Comparison of ENCODE assay signal across 8 mouse cellular contexts in the genomic region with DNA sequence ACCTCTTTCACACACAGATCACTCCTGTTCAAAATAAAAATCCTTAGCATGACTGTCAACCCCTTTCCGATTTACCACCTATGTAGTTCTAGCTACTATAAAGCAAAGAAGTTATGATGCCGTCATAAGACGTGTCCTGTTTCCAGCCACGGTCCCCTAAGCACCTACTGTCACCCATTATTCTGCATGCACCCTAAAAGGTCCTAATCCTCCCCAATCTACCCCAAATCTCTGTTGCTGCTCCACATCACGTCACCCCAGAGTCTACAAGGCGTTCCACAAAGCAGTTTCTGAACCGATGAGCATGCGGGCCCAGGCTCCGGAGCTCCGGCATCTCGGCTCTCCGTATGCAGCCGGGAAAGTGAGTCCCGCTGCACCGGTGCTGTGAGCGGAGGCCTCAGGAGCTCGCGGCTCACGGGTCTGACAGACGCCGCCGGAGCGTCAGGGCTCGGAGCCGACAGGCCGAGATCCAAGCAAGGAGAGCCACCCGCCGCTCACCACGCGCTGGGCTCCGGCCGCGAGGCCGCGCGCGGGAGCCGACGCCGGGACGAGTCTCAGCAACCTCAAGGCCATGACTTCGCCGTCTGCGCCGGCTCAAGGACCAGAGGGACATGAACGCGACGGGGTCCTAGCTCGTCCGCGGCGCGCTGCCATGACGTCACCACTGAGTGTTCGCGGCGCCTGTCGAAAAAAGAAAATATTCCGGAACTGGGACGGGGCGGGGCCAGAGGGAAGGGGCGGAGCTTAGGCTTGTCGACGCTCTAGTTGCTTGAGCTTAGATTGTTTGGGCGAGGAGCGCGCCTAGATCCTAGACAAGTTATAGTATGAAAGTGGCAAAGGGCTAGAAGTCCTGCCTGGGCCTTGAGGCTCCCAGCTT. TPM values are rescaled to one million over a fixed set of nuclear protein-coding genes. Genes with fewer than 3 reads are reported as not detected.
DNase-seq lines count a peak whose midpoint lies in the region; ATAC-seq and TF ChIP-seq lines count a peak whose summit lies in the region.

A gene (minus strand): TSS at position 696 of the 877 bp plus-strand sequence.

- under 1% methylated on average over 67 of the region's 67 CpGs for WGBS in embryonic facial prominence, embryonic 13.5 days
- WGBS in kidney, adult 2 months, result 1% methylated on average over 67 of the region's 67 CpGs
- WGBS in limb, embryonic 12.5 days, result under 1% methylated on average over 67 of the region's 67 CpGs
- under 1% methylated on average over 67 of the region's 67 CpGs for WGBS in midbrain, embryonic 15.5 days
- 1% methylated on average over 67 of the region's 67 CpGs for WGBS in spleen, adult 2 months

- peak within 1 kb of the TSS; percentile 96 for H3K9ac ChIP-seq in embryonic facial prominence, embryonic 13.5 days
- peak within 1 kb of the TSS; percentile 91 for H3K9ac ChIP-seq in limb, embryonic 12.5 days (replicated peaks)
- peak within 1 kb of the TSS; percentile 90 for H3K9ac ChIP-seq in midbrain, embryonic 15.5 days

- no peak for TF ChIP-seq CTCF in kidney, adult 2 months (conservative IDR thresholded peaks at IDR 0.05; ENCODE audit: insufficient read depth, insufficient read length, low read depth, low read length)
- TF ChIP-seq CTCF in spleen, adult 2 months (IDR thresholded peaks at IDR 0.05; ENCODE audit: extremely low read depth, insufficient read depth, insufficient read length, insufficient replicate concordance), result no peak

- TF ChIP-seq POLR2A in kidney, adult 2 months (IDR thresholded peaks at IDR 0.05; ENCODE audit: low read depth, low read length), result no peak
- 0 out of 2 replicates have a peak, but pooled peaks have one; percentile 6 for TF ChIP-seq POLR2A in spleen, adult 2 months (IDR thresholded peaks at IDR 0.05; ENCODE audit: low read depth, low read length)

- H3K27me3 ChIP-seq in embryonic facial prominence, embryonic 13.5 days, result 0 out of 2 replicates have a peak, but pooled peaks cover 3% of the 10 kb centered on the region
- H3K27me3 ChIP-seq in kidney, adult 2 months (replicated peaks; ENCODE audit: control insufficient read depth, insufficient read depth, low read length), result no peaks in the 10 kb centered on the region
- no peaks in the 10 kb centered on the region for H3K27me3 ChIP-seq in limb, embryonic 12.5 days
- H3K27me3 ChIP-seq in midbrain, embryonic 15.5 days (replicated peaks), result 0 out of 2 replicates have a peak, but pooled peaks cover 3% of the 10 kb centered on the region
- no peaks in the 10 kb centered on the region for H3K27me3 ChIP-seq in spleen, adult 2 months (ENCODE audit: control insufficient read depth, insufficient read depth, low read length)

- peaks cover 14% of the 10 kb centered on the region for H3K4me1 ChIP-seq in embryonic facial prominence, embryonic 13.5 days
- H3K4me1 ChIP-seq in kidney, adult 2 months (ENCODE audit: control insufficient read depth, insufficient read depth, low read length), result peaks cover 3% of the 10 kb centered on the region; the same call in 1 of the 2 replicates
- peaks cover 16% of the 10 kb centered on the region for H3K4me1 ChIP-seq in limb, embryonic 12.5 days (replicated peaks)
- peaks cover 17% of the 10 kb centered on the region for H3K4me1 ChIP-seq in midbrain, embryonic 15.5 days
- H3K4me1 ChIP-seq in spleen, adult 2 months (ENCODE audit: control insufficient read depth, insufficient read depth, insufficient read length), result peaks cover 12% of the 10 kb centered on the region; the same call in 1 of the 2 replicates

- ATAC-seq in embryonic facial prominence, embryonic 13.5 days (ENCODE audit: insufficient number of reproducible peaks, insufficient read depth, low FRiP score, low TSS enrichment, low read depth), result peak; percentile 86
- ATAC-seq in limb, embryonic 12.5 days (ENCODE audit: insufficient number of reproducible peaks, insufficient read depth, low FRiP score, low TSS enrichment, low read depth), result peak; percentile 89
- ATAC-seq in midbrain, embryonic 15.5 days (replicated peaks), result peak; percentile 93

- H3K4me2 ChIP-seq in embryonic facial prominence, embryonic 13.5 days, result peak within 1 kb of the TSS; percentile 87
- H3K4me2 ChIP-seq in limb, embryonic 12.5 days, result peak within 1 kb of the TSS; percentile 86
- H3K4me2 ChIP-seq in midbrain, embryonic 15.5 days, result peak within 1 kb of the TSS; percentile 90

- peaks cover 30% of the 10 kb centered on the region for H3K36me3 ChIP-seq in embryonic facial prominence, embryonic 13.5 days
- no peaks in the 10 kb centered on the region; the same call in 1 of the 2 replicates for H3K36me3 ChIP-seq in kidney, adult 2 months (ENCODE audit: control insufficient read depth, insufficient read depth, low read length)
- H3K36me3 ChIP-seq in limb, embryonic 12.5 days, result peaks cover 26% of the 10 kb centered on the region
- peaks cover 13% of the 10 kb centered on the region; the same call in 1 of the 2 replicates for H3K36me3 ChIP-seq in midbrain, embryonic 15.5 days (replicated peaks)
- H3K36me3 ChIP-seq in spleen, adult 2 months (ENCODE audit: control insufficient read depth, insufficient read depth, low read length), result peaks cover 10% of the 10 kb centered on the region; the same call in 1 of the 2 replicates

- peak within 1 kb of the TSS; percentile 80 for H3K27ac ChIP-seq in embryonic facial prominence, embryonic 13.5 days
- H3K27ac ChIP-seq in kidney, adult 2 months (ENCODE audit: insufficient read depth, low read depth, low read length), result peak within 1 kb of the TSS; percentile 83
- 0 out of 2 replicates have a peak within 1 kb of the TSS, but pooled peaks have one; percentile 35 for H3K27ac ChIP-seq in limb, embryonic 12.5 days
- H3K27ac ChIP-seq in midbrain, embryonic 15.5 days, result peak within 1 kb of the TSS; percentile 79
- H3K27ac ChIP-seq in spleen, adult 2 months (ENCODE audit: insufficient read depth, low read length), result peak within 1 kb of the TSS; percentile 79

- peak; percentile 97 for DNase-seq in 3134 (ENCODE audit: extremely low read depth, insufficient read length, low spot score)
- DNase-seq in adrenal gland, postnatal 36 days, result peak; percentile 94 to 96
- DNase-seq in heart, adult 18-20 months, result peak; percentile 92 to 99
- DNase-seq in kidney, adult 2 months, result peak; percentile 96
- peak; percentile 87 to 88 for DNase-seq in spleen, adult 2 months (ENCODE audit: low read depth in 1 of 2, low spot score in 2 of 2)

- no peaks in the 10 kb centered on the region for H3K9me3 ChIP-seq in embryonic facial prominence, embryonic 13.5 days
- H3K9me3 ChIP-seq in limb, embryonic 12.5 days, result no peaks in the 10 kb centered on the region
- no peaks in the 10 kb centered on the region for H3K9me3 ChIP-seq in midbrain, embryonic 15.5 days

- H3K4me3 ChIP-seq in embryonic facial prominence, embryonic 13.5 days, result peak within 1 kb of the TSS; percentile 99
- H3K4me3 ChIP-seq in kidney, adult 2 months (ENCODE audit: insufficient read depth, low read depth, low read length), result peak within 1 kb of the TSS; percentile 89
- peak within 1 kb of the TSS; percentile 98 for H3K4me3 ChIP-seq in limb, embryonic 12.5 days (replicated peaks)
- peak within 1 kb of the TSS; percentile 88 for H3K4me3 ChIP-seq in midbrain, embryonic 15.5 days
- H3K4me3 ChIP-seq in spleen, adult 2 months (ENCODE audit: extremely low read depth, insufficient read depth, insufficient read length), result peak within 1 kb of the TSS; percentile 94

RNA-seq across cellular contexts. Expression of the gene that starts here (rescaled TPM):
- total RNA-seq in adrenal gland, postnatal 36 days (2021), result 100 to 1,000 TPM; 385 to 397 TPM
- 273 and 275 TPM in 2 replicates for polyA plus RNA-seq in embryonic facial prominence, embryonic 13.5 days (2015; fragmentation: Nextera tagmentation; extraction: Ambion mirVana)
- total RNA-seq in heart, adult 18-20 months (2021), result 1,000 to 10,000 TPM in 1 of 2 experiments, 100 to 1,000 TPM in 1; 883 to 1,003 TPM
- 242 and 288 TPM in 2 replicates for polyA plus RNA-seq in kidney, adult 2 months (2012; rRNA removed)
- polyA plus RNA-seq in limb, embryonic 12.5 days (2016; fragmentation: Nextera tagmentation; extraction: Ambion mirVana), result 248 and 257 TPM in 2 replicates
- 303 and 308 TPM in 2 replicates for polyA plus RNA-seq in midbrain, embryonic 15.5 days (2015; fragmentation: Nextera tagmentation; extraction: Ambion mirVana)
- 31.8 and 35.8 TPM in 2 replicates for polyA plus RNA-seq in spleen, adult 2 months (2012; rRNA removed)

Comparison
In these comparisons a context has a peak if more than half of its experiments do, and no peak if none do; other contexts are left out.
1. Peak in every context shown above with its lines: DNase-seq, ATAC-seq, H3K4me3 ChIP-seq and H3K27ac ChIP-seq.